Mouse (Mus musculus) left cerebral cortex, adult 8-10 months (tissue): ENCODE results near the gene Fer1l5. TPM values are rescaled to one million over a fixed set of nuclear protein-coding genes. Genes with fewer than 3 reads are reported as not detected.

Source experiments
- microRNA-seq, 2 experiments: library from miRNA; unstranded; fragments of <30 nt; microRNA quantifications; one replicate each; pipeline ENCODE4 v1.2.0; 2022
- total RNA-seq, 4 experiments: library from RNA; stranded (reverse); gene quantifications; 2 replicates each; pipeline ENCODE4 v1.2.4; 2022

Fer1l5 gene
- total RNA-seq, 4 experiments from 2014 or later: not detected

Small RNAs within 50 kb of the gene (microRNA-seq; reads per million reads assigned to microRNA genes)
- 0 to 2.9 reads per million in 2 experiments for gene Mir6898

Other genes starting within 250 kb of the Fer1l5 start
- gene Uggt1, start 127.6 kb upstream of the Fer1l5 start, total RNA-seq: 10 to 100 TPM; 38.5 to 43.5 (median 40.2) TPM
- 1 to 10 TPM in 2 of 4 experiments, under 1 TPM in 2; 0.78 to 1.5 (median 0.92) TPM for gene Neurl3, start 97.6 kb upstream of the Fer1l5 start, total RNA-seq
- 10 to 100 TPM; 10.9 to 18.8 (median 13.0) TPM for gene Arid5a, start 64.6 kb upstream of the Fer1l5 start, total RNA-seq
- gene Kansl3, start 3.1 kb upstream of the Fer1l5 start, total RNA-seq: 10 to 100 TPM; 63.9 to 88.2 (median 74.6) TPM
- gene Lman2l, start 73.0 kb downstream of the Fer1l5 start, total RNA-seq: 10 to 100 TPM; 36.4 to 46.7 (median 39.1) TPM
- 10 to 100 TPM; 11.7 to 13.7 (median 12.2) TPM for gene Cnnm4, start 99.3 kb downstream of the Fer1l5 start, total RNA-seq
- gene Cnnm3, start 139.6 kb downstream of the Fer1l5 start, total RNA-seq: 10 to 100 TPM; 31.8 to 38.3 (median 33.4) TPM
- 1 to 10 TPM; 3.9 to 6.0 (median 5.0) TPM for gene Ankrd23, start 164.6 kb downstream of the Fer1l5 start, total RNA-seq
- not detected for gene Gm42417, start 167.1 kb downstream of the Fer1l5 start, total RNA-seq
- gene Ankrd39, start 175.2 kb downstream of the Fer1l5 start, total RNA-seq: 10 to 100 TPM; 13.1 to 17.0 (median 14.9) TPM
- 10 to 100 TPM; 16.1 to 23.4 (median 19.2) TPM for gene Sema4c, start 186.1 kb downstream of the Fer1l5 start, total RNA-seq